Mouse (Mus musculus) intestine, embryonic 15.5 days (tissue): ENCODE data around the gene Hjurp. TPM values are rescaled to one million over a fixed set of nuclear protein-coding genes. Genes with fewer than 3 reads are reported as not detected.
A peak's percentile ranks its signal among the peaks of the same experiment; 100 is the strongest.

Experiments
- ATAC-seq: fragments of 200-750 bp; cut with Nextera tagmentation; 2 replicates; pipeline ENCODE4 v1.8.0; 2017; ENCODE audit warnings: moderate TSS enrichment, moderate library complexity
- H3K27ac ChIP-seq: fragments of 300-500 bp; sonication (generic); 2 replicates; pipeline ENCODE4 v1.5.1; 2015; ENCODE audit warnings: mild to moderate bottlenecking, inconsistent platforms
- H3K27me3 ChIP-seq: fragments of 300-500 bp; sonication (generic); replicated peaks from 2 replicates; pipeline ENCODE4 v1.6.1; 2015; ENCODE audit warnings: inconsistent platforms
- H3K36me3 ChIP-seq: fragments of 300-500 bp; sonication (generic); 2 replicates; pipeline ENCODE4 v1.6.1; 2015; ENCODE audit warnings: inconsistent platforms
- H3K4me1 ChIP-seq: fragments of 300-500 bp; sonication (generic); replicated peaks from 2 replicates; pipeline ENCODE4 v1.6.1; 2015; ENCODE audit warnings: inconsistent platforms
- H3K4me2 ChIP-seq: fragments of 300-500 bp; sonication (generic); replicated peaks from 2 replicates; pipeline ENCODE4 v1.6.1; 2015; ENCODE audit warnings: mild to moderate bottlenecking, inconsistent platforms
- H3K4me3 ChIP-seq: fragments of 300-500 bp; sonication (generic); replicated peaks from 2 replicates; pipeline ENCODE4 v1.5.1; 2015; ENCODE audit warnings: inconsistent platforms
- H3K9ac ChIP-seq: fragments of 300-500 bp; sonication (generic); 2 replicates; pipeline ENCODE4 v1.6.1; 2015; ENCODE audit warnings: inconsistent platforms
- H3K9me3 ChIP-seq: fragments of 300-500 bp; sonication (generic); 2 replicates; pipeline ENCODE4 v1.6.1; 2016; ENCODE audit warnings: inconsistent platforms
- WGBS: fragments of 180-500 bp; shearing (Covaris S2); methylation state at CpG from one replicate; pipeline ENCODE4 v1.1.7; 2015; 5-methylcytosine and 5-hydroxymethylcytosine counted together
- polyA plus RNA-seq: library from polyadenylated mRNA; unstranded; fragments of >200 nt; fragmentation: Nextera tagmentation; extraction: Ambion mirVana; gene quantifications from 2 replicates; pipeline ENCODE4 v1.2.1, GENCODE M21; 2015

The Hjurp gene
- polyA plus RNA-seq, result 158 and 160 TPM in 2 replicates

DNA sequence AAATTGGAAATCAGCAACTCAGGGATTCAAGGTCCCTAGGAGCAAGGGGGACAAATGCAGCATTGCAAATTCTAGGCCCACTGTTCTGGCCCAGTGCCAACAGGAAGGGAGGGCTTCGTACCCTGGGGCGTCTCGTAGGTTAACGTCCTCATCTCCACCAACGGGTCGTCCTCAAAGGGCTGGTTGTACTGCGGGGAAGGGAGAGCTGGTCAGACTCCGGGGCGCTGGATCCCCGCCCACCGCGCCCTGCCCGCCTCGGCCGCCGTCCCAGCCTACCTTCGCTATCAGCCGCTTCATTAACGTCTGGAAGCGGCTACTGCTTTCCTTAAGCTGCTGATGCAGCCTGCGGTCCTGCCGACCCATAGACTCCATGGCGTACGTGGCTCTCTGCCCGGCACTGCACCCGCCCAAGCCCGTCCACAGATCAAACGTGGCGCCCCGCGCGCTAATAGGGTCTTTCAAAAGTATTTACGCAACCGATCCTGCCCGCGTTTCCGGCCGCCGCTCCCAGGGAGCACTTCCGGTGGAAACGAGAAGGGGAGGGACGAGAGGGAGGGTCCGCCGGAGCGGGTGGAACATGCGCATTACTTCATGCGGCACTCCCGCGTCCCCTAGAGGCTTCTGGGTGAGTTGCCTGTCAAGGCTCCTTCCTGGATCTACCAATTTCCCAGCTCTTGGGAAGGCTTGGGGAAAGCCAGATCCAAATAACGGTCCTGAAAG lies at the start of gene Hjurp, which contains the start of gene Trpm8:
TSS of gene Hjurp (minus strand) at position 536 of the 720 bp plus-strand sequence.
TSS of gene Trpm8 (plus strand) at position 564 of the 720 bp plus-strand sequence.
- Histone ChIP-seq H3K9me3 (no peaks in the 10 kb centered on the region), H3K36me3 (peaks cover 27% of the 10 kb centered on the region), H3K4me3 (peak within 1 kb of the TSS; percentile 50), H3K4me1 (peaks cover 17% of the 10 kb centered on the region), H3K4me2 (peak within 1 kb of the TSS; percentile 53), H3K27ac (peak within 1 kb of the TSS; percentile 81), H3K27me3 (no peaks in the 10 kb centered on the region), H3K9ac (peak within 1 kb of the TSS; percentile 67)
- ATAC-seq, result peak; percentile 93
- under 1% methylated on average over 50 of the region's 50 CpGs for WGBS

DNA sequence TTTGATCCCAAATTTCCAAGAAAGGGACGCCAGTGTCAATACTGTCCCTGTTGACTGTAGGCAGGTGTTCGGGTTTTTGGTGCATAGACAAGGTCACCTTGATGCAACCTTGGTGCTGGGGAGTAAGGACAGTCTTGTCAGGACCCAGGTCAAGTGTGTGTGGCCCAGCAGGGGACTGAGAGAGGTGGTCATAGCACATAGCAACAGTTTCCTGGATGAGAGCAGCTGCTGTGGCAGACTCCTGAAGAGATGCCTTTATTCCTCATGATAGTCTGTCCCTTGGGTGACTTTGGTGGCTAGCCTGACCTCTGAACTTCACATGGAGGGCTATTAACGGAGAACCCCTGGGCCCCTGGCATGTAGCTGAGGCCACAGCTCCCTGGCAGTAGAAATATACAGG lies 45.7 kb upstream of the Hjurp start:
- no peak for ATAC-seq
- Histone ChIP-seq H3K9ac (no peak overlapping the region), H3K27me3 (no peaks in the 10 kb centered on the region), H3K27ac (no peak overlapping the region), H3K9me3 (no peaks in the 10 kb centered on the region), H3K4me2 (no peak overlapping the region), H3K4me1 (no peaks in the 10 kb centered on the region), H3K4me3 (no peak overlapping the region), H3K36me3 (no peaks in the 10 kb centered on the region)
- WGBS, result 84% methylated on average over 3 of the region's 3 CpGs

DNA sequence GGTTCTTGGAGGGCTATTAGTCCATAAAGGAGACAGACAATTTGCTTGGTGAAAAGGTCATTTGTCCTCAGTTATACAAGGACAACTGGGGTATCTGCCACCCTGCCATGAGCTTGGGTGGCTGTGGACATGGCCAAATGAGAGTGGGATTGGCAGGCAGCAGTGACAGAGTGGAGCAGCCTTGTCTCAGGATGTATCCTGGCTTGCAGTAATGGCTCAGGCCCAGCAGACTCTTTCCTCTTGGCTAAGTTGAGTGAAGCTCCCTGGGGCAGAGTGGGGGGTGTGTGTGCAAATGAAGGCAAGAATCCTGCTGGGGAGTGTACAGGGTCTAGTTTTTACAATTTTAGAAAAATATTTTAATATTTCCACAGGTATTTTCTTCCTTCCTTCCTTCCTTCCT lies 44.7 kb upstream of the Hjurp start:
- no peaks in the 10 kb centered on the region for H3K9me3 ChIP-seq
- H3K4me2 ChIP-seq, result no peak overlapping the region
- no peak for ATAC-seq
- H3K4me3 ChIP-seq, result no peak overlapping the region
- no peak overlapping the region for H3K27ac ChIP-seq
- H3K4me1 ChIP-seq, result no peaks in the 10 kb centered on the region
- H3K27me3 ChIP-seq, result no peaks in the 10 kb centered on the region
- H3K36me3 ChIP-seq, result no peaks in the 10 kb centered on the region
- H3K9ac ChIP-seq, result no peak overlapping the region

DNA sequence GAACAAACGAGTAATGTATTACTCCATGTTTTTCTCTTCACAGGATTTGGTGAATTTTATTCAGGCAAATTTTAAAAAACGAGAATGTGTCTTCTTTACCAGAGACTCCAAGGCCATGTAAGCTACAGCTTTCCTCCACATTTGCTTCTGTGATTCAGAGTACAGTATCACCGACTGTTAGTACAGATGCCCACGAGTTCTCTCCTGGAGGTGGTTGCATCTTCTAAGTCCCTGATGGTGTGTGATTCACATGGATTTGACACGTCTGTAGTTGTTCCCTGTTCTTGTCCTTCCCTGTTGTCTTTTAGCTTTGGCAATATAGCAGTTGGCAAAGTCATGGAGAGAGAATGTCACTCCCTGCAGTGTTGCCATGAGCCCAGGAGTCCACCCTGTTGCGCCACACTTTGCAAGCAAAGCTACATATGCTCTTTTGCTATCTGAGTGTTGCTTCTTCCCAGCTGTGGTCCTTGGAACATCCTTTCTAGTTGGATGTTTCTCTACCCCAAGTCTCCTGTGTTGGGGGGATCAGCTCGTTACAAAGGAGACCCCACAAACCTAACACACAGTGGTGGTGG lies 43.5 kb upstream of the Hjurp start:
- Histone ChIP-seq H3K9me3 (no peaks in the 10 kb centered on the region), H3K4me1 (no peaks in the 10 kb centered on the region), H3K4me2 (no peak overlapping the region), H3K9ac (no peak overlapping the region), H3K4me3 (no peak overlapping the region), H3K27ac (no peak overlapping the region), H3K27me3 (no peaks in the 10 kb centered on the region), H3K36me3 (no peaks in the 10 kb centered on the region)
- 76% methylated on average over 7 of the region's 7 CpGs for WGBS
- no peak for ATAC-seq

DNA sequence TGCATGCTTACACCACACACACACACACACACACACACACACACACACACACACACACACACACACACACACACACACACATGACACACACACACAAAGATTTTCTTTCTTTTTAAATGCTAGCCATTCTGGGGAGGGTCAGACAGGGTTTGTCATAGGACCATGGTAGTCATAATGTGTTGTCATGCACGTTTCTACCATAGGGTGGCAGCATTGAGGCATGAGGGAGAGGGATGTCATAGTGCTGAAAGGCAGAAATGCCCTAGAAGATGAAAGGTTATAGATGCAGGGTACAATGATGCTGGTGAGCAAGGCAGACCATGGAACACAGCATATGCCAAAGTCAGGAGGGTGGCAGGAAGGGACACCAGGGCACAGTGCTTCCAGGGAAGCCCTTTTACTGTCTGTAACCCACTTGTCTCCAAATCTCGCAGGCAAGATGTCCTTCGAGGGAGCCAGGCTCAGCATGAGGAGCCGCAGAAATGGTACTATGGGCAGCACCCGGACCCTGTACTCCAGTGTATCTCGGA lies 41.2 kb upstream of the Hjurp start:
- Histone ChIP-seq H3K9me3 (no peaks in the 10 kb centered on the region), H3K36me3 (no peaks in the 10 kb centered on the region), H3K27ac (no peak overlapping the region), H3K4me3 (no peak overlapping the region), H3K9ac (no peak overlapping the region), H3K27me3 (no peaks in the 10 kb centered on the region), H3K4me1 (no peaks in the 10 kb centered on the region), H3K4me2 (no peak overlapping the region)
- ATAC-seq, result no peak
- 75% methylated on average over 6 of the region's 6 CpGs for WGBS

DNA sequence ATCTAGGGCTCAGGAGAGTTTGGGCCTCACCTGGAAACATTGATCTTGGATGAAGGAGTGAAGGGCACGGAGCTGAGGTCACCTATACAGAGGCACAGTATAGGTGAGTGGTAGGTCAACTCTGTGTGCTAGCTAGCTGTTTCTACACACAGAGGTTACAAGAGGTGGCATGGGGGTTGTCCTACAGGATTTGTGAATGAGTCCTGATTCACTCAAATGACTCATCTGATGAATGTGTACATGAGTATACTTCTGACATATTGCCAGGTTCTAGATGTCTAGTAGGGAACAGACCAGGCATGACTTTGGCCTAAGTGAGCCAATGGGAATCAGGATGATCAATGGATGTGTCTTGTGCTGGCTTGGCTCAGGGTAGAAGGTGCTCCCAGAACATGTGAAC lies 39.8 kb upstream of the Hjurp start:
- Histone ChIP-seq H3K4me1 (no peaks in the 10 kb centered on the region), H3K27ac (no peak overlapping the region), H3K9ac (no peak overlapping the region), H3K36me3 (no peaks in the 10 kb centered on the region), H3K4me2 (no peak overlapping the region), H3K9me3 (no peaks in the 10 kb centered on the region), H3K27me3 (no peaks in the 10 kb centered on the region), H3K4me3 (no peak overlapping the region)
- 68% methylated on average over 1 of the region's 1 CpGs for WGBS
- ATAC-seq, result no peak

DNA sequence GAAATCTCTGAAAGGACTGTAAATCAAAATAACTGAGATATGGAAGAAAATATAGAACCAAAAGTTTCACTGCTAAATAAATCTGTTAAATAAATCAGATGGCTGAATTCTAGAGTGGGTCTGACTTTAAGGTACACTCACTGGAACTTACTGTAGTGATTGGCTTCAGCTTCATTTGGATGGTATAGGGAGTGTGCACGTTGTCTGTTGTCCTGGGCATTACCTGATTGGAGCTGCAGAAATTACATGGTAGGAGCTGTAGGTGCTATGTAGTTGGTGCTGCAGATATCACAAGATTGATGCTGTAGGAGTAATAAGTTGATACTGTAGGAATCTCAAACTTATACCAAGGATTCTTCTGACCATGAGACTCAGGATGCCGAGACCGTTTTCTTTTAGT lies 32.9 kb upstream of the Hjurp start:
- Histone ChIP-seq H3K27me3 (no peaks in the 10 kb centered on the region), H3K9ac (no peak overlapping the region), H3K4me2 (no peak overlapping the region), H3K36me3 (no peaks in the 10 kb centered on the region), H3K4me1 (no peaks in the 10 kb centered on the region), H3K27ac (no peak overlapping the region), H3K4me3 (no peak overlapping the region), H3K9me3 (0 out of 2 replicates have a peak, but pooled peaks cover 3% of the 10 kb centered on the region)
- no peak for ATAC-seq
- 68% methylated on average over 3 of the region's 3 CpGs for WGBS

DNA sequence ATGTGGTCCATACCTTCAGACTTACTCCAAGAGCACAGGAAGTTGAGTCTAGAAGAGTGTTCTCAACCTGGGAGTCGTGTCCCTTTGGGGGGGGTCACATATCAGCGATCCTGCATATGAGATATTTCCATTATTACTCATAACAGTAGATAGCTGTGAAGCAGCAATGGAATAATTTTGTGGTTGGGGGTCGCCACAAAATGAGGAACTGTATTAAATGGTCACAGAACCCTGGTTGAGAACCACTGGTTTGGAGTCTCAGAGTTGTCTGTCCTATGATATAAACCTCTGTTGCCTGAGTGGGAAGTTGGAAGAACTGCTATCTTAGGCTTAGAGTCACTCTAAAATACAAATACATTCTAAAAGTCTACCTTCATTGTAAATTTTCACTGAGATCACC lies 32.5 kb upstream of the Hjurp start:
- Histone ChIP-seq H3K4me1 (no peaks in the 10 kb centered on the region), H3K27ac (no peak overlapping the region), H3K4me3 (no peak overlapping the region), H3K27me3 (no peaks in the 10 kb centered on the region), H3K9ac (no peak overlapping the region), H3K36me3 (no peaks in the 10 kb centered on the region), H3K4me2 (no peak overlapping the region), H3K9me3 (0 out of 2 replicates have a peak, but pooled peaks cover 3% of the 10 kb centered on the region)
- ATAC-seq, result 0 out of 2 replicates have a peak, but pooled peaks have one; percentile 3
- 52% methylated on average over 3 of the region's 3 CpGs for WGBS

DNA sequence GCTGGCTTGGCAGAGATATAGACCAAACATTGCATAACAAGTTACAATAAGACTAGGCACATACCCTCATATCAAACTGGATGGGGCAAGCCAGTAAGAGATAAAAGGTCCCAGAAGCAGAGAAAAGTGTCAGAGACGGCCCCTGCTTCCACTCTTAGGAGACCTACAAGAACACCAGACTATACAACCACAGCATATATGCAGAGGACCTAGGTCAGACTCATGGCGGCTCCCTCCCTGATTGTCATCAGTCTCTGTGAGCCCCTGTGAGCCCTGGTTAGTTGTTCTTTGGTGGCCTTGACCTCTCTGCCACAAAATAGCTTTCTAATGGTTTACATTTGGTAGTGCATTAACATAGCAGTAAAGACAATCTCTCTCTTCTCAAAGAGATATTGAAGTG lies 31.6 kb upstream of the Hjurp start:
- 49% methylated on average over 2 of the region's 2 CpGs for WGBS
- ATAC-seq, result no peak
- H3K27ac ChIP-seq, result no peak overlapping the region
- H3K4me1 ChIP-seq, result no peaks in the 10 kb centered on the region
- H3K9ac ChIP-seq, result no peak overlapping the region
- no peak overlapping the region for H3K4me3 ChIP-seq
- no peaks in the 10 kb centered on the region for H3K36me3 ChIP-seq
- no peaks in the 10 kb centered on the region for H3K27me3 ChIP-seq
- H3K9me3 ChIP-seq, result 0 out of 2 replicates have a peak, but pooled peaks cover 3% of the 10 kb centered on the region
- H3K4me2 ChIP-seq, result no peak overlapping the region

DNA sequence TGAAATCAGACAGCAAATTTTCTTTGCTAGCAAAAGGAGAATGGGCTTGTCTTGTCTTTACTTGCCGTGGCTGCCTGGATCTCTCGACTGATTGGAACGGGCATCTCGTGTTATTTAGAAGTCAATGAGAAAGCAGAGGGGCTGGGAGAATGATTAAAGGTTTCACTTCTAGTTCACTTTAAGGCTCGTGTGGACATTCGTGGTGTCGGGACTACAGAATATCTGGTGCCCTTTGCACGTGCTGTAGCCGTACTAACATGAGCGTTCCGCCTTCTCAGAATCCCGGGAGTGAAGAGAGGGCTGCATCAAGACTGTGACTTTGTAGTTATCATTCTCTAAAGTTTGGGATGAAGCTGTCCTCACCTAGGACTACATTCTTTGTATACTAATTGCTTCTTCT lies 29.7 kb upstream of the Hjurp start:
- no peaks in the 10 kb centered on the region for H3K36me3 ChIP-seq
- no peak for ATAC-seq
- H3K4me3 ChIP-seq, result no peak overlapping the region
- 0 out of 2 replicates have a peak, but pooled peaks cover 3% of the 10 kb centered on the region for H3K9me3 ChIP-seq
- no peak overlapping the region for H3K27ac ChIP-seq
- H3K4me1 ChIP-seq, result no peaks in the 10 kb centered on the region
- H3K9ac ChIP-seq, result no peak overlapping the region
- no peak overlapping the region for H3K4me2 ChIP-seq
- H3K27me3 ChIP-seq, result no peaks in the 10 kb centered on the region
- 66% methylated on average over 12 of the region's 12 CpGs for WGBS

DNA sequence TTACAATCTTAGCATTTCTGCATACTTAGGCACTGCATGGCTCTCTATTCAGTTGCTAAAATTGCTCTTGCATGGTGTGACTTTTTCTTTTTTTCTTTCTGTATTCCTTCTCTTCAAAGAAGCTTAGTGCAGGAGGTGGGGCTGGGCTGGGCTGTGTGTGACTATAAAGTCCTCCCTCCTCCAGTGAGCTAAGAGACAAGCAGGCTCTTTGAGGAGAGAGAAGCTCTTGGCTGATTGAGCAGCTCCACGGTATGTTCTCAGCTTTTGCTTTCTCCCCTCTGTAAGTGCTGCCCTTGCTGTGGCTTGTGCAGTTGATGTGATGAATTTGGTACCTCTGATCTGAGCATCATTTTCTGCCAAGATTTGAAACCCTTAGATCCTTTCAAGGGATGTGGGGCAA lies 29.1 kb upstream of the Hjurp start:
- Histone ChIP-seq H3K4me2 (no peak overlapping the region), H3K27ac (no peak overlapping the region), H3K27me3 (no peaks in the 10 kb centered on the region), H3K36me3 (no peaks in the 10 kb centered on the region), H3K9ac (no peak overlapping the region), H3K9me3 (0 out of 2 replicates have a peak, but pooled peaks cover 3% of the 10 kb centered on the region), H3K4me1 (no peaks in the 10 kb centered on the region), H3K4me3 (no peak overlapping the region)
- WGBS, result 62% methylated on average over 1 of the region's 1 CpGs
- 0 out of 2 replicates have a peak, but pooled peaks have one; percentile 10 for ATAC-seq

DNA sequence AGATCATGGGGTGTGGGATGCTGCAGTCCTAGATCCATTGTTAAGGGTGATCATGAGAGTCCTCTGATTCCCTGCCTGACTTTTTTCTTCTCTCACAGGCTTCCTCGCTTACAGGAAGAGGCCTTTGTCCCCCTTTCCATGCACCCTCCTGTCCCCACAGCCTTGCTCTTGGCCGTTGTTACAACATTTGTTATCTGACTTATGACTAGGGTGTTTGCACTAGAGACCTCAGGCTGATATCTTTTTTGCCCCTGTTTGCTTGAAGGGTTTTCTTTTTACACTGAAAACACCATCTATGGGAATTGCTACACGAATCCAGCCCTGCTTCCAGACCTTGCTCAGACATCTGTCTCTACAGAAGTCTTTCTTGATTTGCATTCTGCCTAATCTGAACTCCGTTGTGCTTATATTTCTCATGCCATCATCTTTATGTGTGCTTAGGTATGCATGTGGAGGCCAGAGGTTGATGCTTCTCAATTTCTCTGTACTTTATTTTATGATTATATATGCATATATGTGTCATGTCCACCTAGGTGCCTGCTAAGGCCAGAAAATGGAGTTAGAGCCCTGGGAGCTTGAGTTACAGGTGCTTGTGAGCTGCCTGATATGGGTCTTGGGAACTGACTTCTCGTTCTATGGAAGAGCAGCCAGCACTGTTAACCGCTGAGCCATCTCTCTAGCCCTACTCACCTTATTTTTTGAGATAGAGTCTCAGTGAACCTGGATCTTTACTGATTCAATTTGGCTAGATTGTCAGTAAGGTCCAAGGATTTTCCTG lies 27.8 kb upstream of the Hjurp start:
- Histone ChIP-seq H3K9ac (no peak overlapping the region), H3K4me3 (no peak overlapping the region), H3K27me3 (no peaks in the 10 kb centered on the region), H3K4me2 (no peak overlapping the region), H3K27ac (no peak overlapping the region), H3K36me3 (no peaks in the 10 kb centered on the region), H3K9me3 (0 out of 2 replicates have a peak, but pooled peaks cover 6% of the 10 kb centered on the region), H3K4me1 (no peaks in the 10 kb centered on the region)
- 44% methylated on average over 6 of the region's 6 CpGs for WGBS
- ATAC-seq, result peak; percentile 19; the same call in 1 of the 2 replicates
